Mouse (Mus musculus): ENCODE measurements at regions not wholly inside any gene's neighbourhood (a gene's known extent, or its start where the extent isn't known, plus 50 kb on each side); places are given as distances from the start of the nearest gene placed in this dataset.
"Not testable (repeated sequence)": the region's sequence is repeated elsewhere in the genome, so short reads cannot be mapped to it uniquely, and the experiment has no call there.

GRCm38 (mm10) chr12:54519370-54519769 is 137.0 kb downstream of the Sptssa start:
- no peak for DNase-seq (ENCODE audit: low spot score in 2 of 2)

GRCm38 (mm10) chr12:54517265-54517664 is 139.1 kb downstream of the Sptssa start:
- DNase-seq (ENCODE audit: low spot score in 2 of 2): no peak

- no peak for DNase-seq (ENCODE audit: low spot score in 2 of 2)
These were observed 139.9 kb downstream of the Sptssa start for GRCm38 (mm10) chr12:54516463-54516862.

- not testable (repeated sequence) for DNase-seq (ENCODE audit: low spot score in 2 of 2)
These were observed 140.3 kb downstream of the Sptssa start for GRCm38 (mm10) chr12:54516039-54516438.

GRCm38 (mm10) chr12:54509903-54510302 is 146.5 kb downstream of the Sptssa start:
- no peak for DNase-seq (ENCODE audit: low spot score in 2 of 2)

- DNase-seq (ENCODE audit: low spot score in 2 of 2): no peak
These were observed 153.6 kb downstream of the Sptssa start for GRCm38 (mm10) chr12:54502775-54503174.

GRCm38 (mm10) chr12:54499963-54500362 is 156.4 kb downstream of the Sptssa start:
- DNase-seq (ENCODE audit: low spot score in 2 of 2): no peak

GRCm38 (mm10) chr12:54495701-54496374 is 160.5 kb downstream of the Sptssa start:
- no peak for DNase-seq (ENCODE audit: low spot score in 2 of 2)

GRCm38 (mm10) chr12:54494756-54495375 is 161.5 kb downstream of the Sptssa start:
- DNase-seq (ENCODE audit: low spot score in 2 of 2): no peak

GRCm38 (mm10) chr12:54492737-54493136 is 163.6 kb downstream of the Sptssa start:
- no peak for DNase-seq (ENCODE audit: low spot score in 2 of 2)

- no peak for DNase-seq (ENCODE audit: low spot score in 2 of 2)
These were observed 165.9 kb downstream of the Sptssa start for GRCm38 (mm10) chr12:54490460-54490859.

- peak; percentile 84 to 85 for DNase-seq (ENCODE audit: low spot score in 2 of 2)
These were observed 166.7 kb downstream of the Sptssa start for GRCm38 (mm10) chr12:54489675-54490074.

GRCm38 (mm10) chr12:54487689-54488088 is 168.7 kb downstream of the Sptssa start:
- DNase-seq (ENCODE audit: low spot score in 2 of 2): no peak

- DNase-seq (ENCODE audit: low spot score in 2 of 2): no peak
These were observed 174.4 kb downstream of the Sptssa start for GRCm38 (mm10) chr12:54482020-54482419.

GRCm38 (mm10) chr12:54479841-54480240 is 176.5 kb downstream of the Sptssa start:
- no peak for DNase-seq (ENCODE audit: low spot score in 2 of 2)

GRCm38 (mm10) chr12:54472881-54473280 is 183.5 kb downstream of the Sptssa start:
- DNase-seq (ENCODE audit: low spot score in 2 of 2): no peak

- DNase-seq (ENCODE audit: low spot score in 2 of 2): no peak
These were observed 184.0 kb downstream of the Sptssa start for GRCm38 (mm10) chr12:54472407-54472806.

GRCm38 (mm10) chr12:54467635-54468034 is 188.7 kb downstream of the Sptssa start:
- DNase-seq (ENCODE audit: low spot score in 2 of 2): no peak

- no peak for DNase-seq (ENCODE audit: low spot score in 2 of 2)
These were observed 192.6 kb downstream of the Sptssa start for GRCm38 (mm10) chr12:54463806-54464205.

- DNase-seq (ENCODE audit: low spot score in 2 of 2): no peak
These were observed 195.0 kb downstream of the Sptssa start for GRCm38 (mm10) chr12:54461411-54461810.

- DNase-seq (ENCODE audit: low spot score in 2 of 2): no peak
These were observed 196.2 kb downstream of the Sptssa start for GRCm38 (mm10) chr12:54460135-54460523.

GRCm38 (mm10) chr12:54459462-54460134 is 196.8 kb downstream of the Sptssa start:
- DNase-seq (ENCODE audit: low spot score in 2 of 2): no peak

- no peak for DNase-seq (ENCODE audit: low spot score in 2 of 2)
These were observed 199.6 kb downstream of the Sptssa start for GRCm38 (mm10) chr12:54456731-54457130.

Measured in right cerebral cortex, adult 2 months (tissue).